Mouse (Mus musculus) mouse trophoblast stem cell (cell line): Measurements from ENCODE around the gene Vmn1r84.

ENCODE experiments used
- in situ Hi-C, 2 experiments: fragments of 300-500 bp; cut with MseI, MboI; formaldehyde crosslinking; loops; 2 replicates in 1 of 2; 3 replicates in 1 of 2; pipeline ENCODE4 v1.15.1; 2025

Vmn1r84 gene

DNA sequence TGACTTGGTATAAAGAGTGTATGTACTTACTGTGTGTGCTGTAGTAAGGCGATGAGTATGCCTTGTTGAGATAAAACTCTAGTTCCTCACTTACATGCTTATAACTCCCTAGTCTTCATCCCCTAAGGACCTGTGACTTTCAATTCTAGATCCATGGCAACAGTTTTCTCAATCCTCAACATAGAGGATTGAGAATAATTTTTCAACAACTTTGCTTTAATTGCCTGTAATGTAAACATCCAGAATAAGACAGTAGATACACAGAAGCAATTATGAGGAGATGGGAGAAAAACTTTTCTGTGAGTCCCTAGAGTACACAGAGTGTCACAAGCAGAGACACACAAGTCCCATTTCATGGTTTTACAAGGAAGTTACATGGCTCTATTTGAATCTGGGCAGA is at the start of gene Vmn1r84:
TSS of gene Vmn1r84 (minus strand) at position 101 of the 400 bp plus-strand sequence.
- in situ Hi-C loops = no loop called here

DNA sequence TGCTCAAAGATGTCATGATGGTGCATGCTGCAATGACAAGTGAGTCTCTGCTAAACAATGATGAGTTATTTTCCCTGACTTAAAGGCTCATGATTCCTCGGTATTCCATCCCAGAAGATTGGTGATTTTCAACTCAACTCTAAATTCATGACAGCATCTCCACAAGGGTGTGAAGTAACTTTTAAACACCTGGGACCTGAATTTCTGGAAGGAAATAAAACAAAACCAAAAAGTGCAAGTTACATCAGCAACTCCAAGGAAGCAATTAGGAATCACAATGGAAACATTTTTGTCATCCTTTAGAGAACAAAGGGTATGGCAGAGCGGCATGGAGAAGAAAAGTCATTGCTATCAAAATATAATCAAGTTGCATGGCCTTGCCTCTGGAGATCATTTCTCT is 39.7 kb downstream of the Vmn1r84 start, which contains the start of gene Vmn1r83:
TSS of gene Vmn1r83 (minus strand) at position 101 of the 400 bp plus-strand sequence.
- in situ Hi-C loops = no loop called here
